Mouse (Mus musculus) CH12.LX (cell line): ENCODE measurements around the gene Chaf1b. TPM values are rescaled to one million over a fixed set of nuclear protein-coding genes. Genes with fewer than 3 reads are reported as not detected.

Experiments
- DNase-seq: peaks from one replicate; pipeline ENCODE4 v3.0.0-alpha.2; 2013; ENCODE audit errors: extremely low read depth
- H3K27ac ChIP-seq: 2 replicates; pipeline ENCODE4 v1.5.1; 2012; ENCODE audit warnings: low read depth, mild to moderate bottlenecking, control low read depth, moderate library complexity; ENCODE audit not compliant: insufficient read depth
- H3K27me3 ChIP-seq: replicated peaks from 2 replicates; pipeline ENCODE3; 2012; ENCODE audit warnings: inconsistent platforms
- H3K36me3 ChIP-seq, 2 experiments: replicated peaks in 1 of 2; 2 replicates each; pipeline versions ENCODE3 to v1.6.1; 2012; ENCODE audit warnings: inconsistent platforms in 1 of 2, low read length in 1 of 2, mild to moderate bottlenecking in 1 of 2, mixed read lengths in 1 of 2, moderate library complexity in 1 of 2; ENCODE audit not compliant: control insufficient read depth in 1 of 2, insufficient read depth in 1 of 2
- H3K4me1 ChIP-seq, 2 experiments: 2 replicates each; pipeline ENCODE4 v1.6.1; 2012; ENCODE audit warnings: inconsistent platforms in 1 of 2, moderate library complexity in 1 of 2; ENCODE audit not compliant: insufficient read depth in 2 of 2, control insufficient read depth in 1 of 2
- H3K4me2 ChIP-seq: 2 replicates; pipeline ENCODE4 v1.6.1; 2012; ENCODE audit warnings: low read depth, mild to moderate bottlenecking, control low read depth; ENCODE audit not compliant: poor library complexity, insufficient read depth, severe bottlenecking
- H3K4me3 ChIP-seq, 3 experiments: fragments of 150-350 bp in 1 of 3; sonication (generic) in 1 of 3; replicated peaks in 1 of 3; 2 replicates each; pipeline versions ENCODE3 to v1.5.1; 2011 to 2012; ENCODE audit warnings: low read depth in 2 of 3, low read length in 2 of 3, mild to moderate bottlenecking in 2 of 3, moderate library complexity in 2 of 3, control low read depth in 1 of 3, improper control_type of control experiment in 1 of 3, inconsistent platforms in 1 of 3, mixed read lengths in 1 of 3; ENCODE audit not compliant: poor library complexity in 1 of 3
- H3K79me2 ChIP-seq: replicated peaks from 2 replicates; pipeline ENCODE4 v1.6.1; 2012; ENCODE audit warnings: mild to moderate bottlenecking, moderate library complexity; ENCODE audit not compliant: control insufficient read depth, poor library complexity, insufficient read depth, severe bottlenecking; ENCODE audit errors: extremely low read depth
- H3K9ac ChIP-seq: 2 replicates; pipeline ENCODE4 v1.6.1; 2012; ENCODE audit warnings: low read depth, mild to moderate bottlenecking, control low read depth, moderate library complexity; ENCODE audit not compliant: insufficient read depth
- H3K9me3 ChIP-seq: replicated peaks from 2 replicates; pipeline ENCODE3; 2012; ENCODE audit warnings: low read length, inconsistent platforms, mixed read lengths
- BHLHE40 ChIP-seq: IDR thresholded peaks from 2 replicates; pipeline ENCODE4 v1.6.1; 2011; ENCODE audit warnings: mild to moderate bottlenecking, low read depth, low read length, improper control_type of control experiment
- CHD1 ChIP-seq: IDR thresholded peaks from 2 replicates; pipeline ENCODE4 v1.6.1; 2012; ENCODE audit warnings: low read depth, low read length, improper control_type of control experiment, inconsistent platforms
- CHD2 ChIP-seq: IDR thresholded peaks from 2 replicates; pipeline ENCODE4 v1.6.1; 2011; ENCODE audit warnings: low read length, improper control_type of control experiment
- CTCF ChIP-seq, 2 experiments: IDR thresholded peaks in 1 of 2; conservative IDR thresholded peaks in 1 of 2; 2 replicates each; pipeline ENCODE4 v1.5.1; 2011 to 2012; ENCODE audit warnings: low read depth in 2 of 2, low read length in 2 of 2, improper control_type of control experiment in 1 of 2, inconsistent platforms in 1 of 2, mild to moderate bottlenecking in 1 of 2, moderate library complexity in 1 of 2
- E2F4 ChIP-seq: IDR thresholded peaks from 2 replicates; pipeline ENCODE4 v1.6.1; 2011; ENCODE audit warnings: low read depth, low read length, improper control_type of control experiment; ENCODE audit not compliant: insufficient replicate concordance
- ELF1 ChIP-seq: IDR thresholded peaks from 2 replicates; pipeline ENCODE4 v1.6.1; 2014; ENCODE audit warnings: low read depth, mild to moderate bottlenecking, inconsistent platforms, low read length, improper control_type of control experiment
- EP300 ChIP-seq: IDR thresholded peaks from 2 replicates; pipeline ENCODE4 v1.6.1; 2011; ENCODE audit warnings: low read length, improper control_type of control experiment
- GABPA ChIP-seq: IDR thresholded peaks from 2 replicates; pipeline ENCODE4 v1.6.1; 2012; ENCODE audit warnings: low read depth, low read length, improper control_type of control experiment, inconsistent platforms; ENCODE audit not compliant: insufficient replicate concordance
- HCFC1 ChIP-seq: IDR thresholded peaks from 2 replicates; pipeline ENCODE4 v1.6.1; 2012; ENCODE audit warnings: low read depth, mild to moderate bottlenecking, inconsistent platforms, low read length, improper control_type of control experiment
- JUN ChIP-seq: IDR thresholded peaks from 2 replicates; pipeline ENCODE4 v1.6.1; 2011; ENCODE audit warnings: low read depth, mild to moderate bottlenecking, low read length, improper control_type of control experiment, moderate library complexity; ENCODE audit not compliant: insufficient read depth
- JUND ChIP-seq: conservative IDR thresholded peaks from 2 replicates; pipeline ENCODE4 v1.6.1; 2011; ENCODE audit warnings: low read depth, low read length, improper control_type of control experiment
- KAT2A ChIP-seq: IDR thresholded peaks from 2 replicates; pipeline ENCODE4 v1.6.1; 2012; ENCODE audit warnings: low read length, improper control_type of control experiment, inconsistent platforms; ENCODE audit not compliant: insufficient replicate concordance
- MAFK ChIP-seq: IDR thresholded peaks from 2 replicates; pipeline ENCODE4 v1.6.1; 2011; ENCODE audit warnings: low read length, improper control_type of control experiment; ENCODE audit not compliant: insufficient replicate concordance
- MAX ChIP-seq: IDR thresholded peaks from 2 replicates; pipeline ENCODE4 v1.6.1; 2011; ENCODE audit warnings: low read length, improper control_type of control experiment
- MAZ ChIP-seq: IDR thresholded peaks from 2 replicates; pipeline ENCODE4 v1.6.1; 2012; ENCODE audit warnings: low read depth, mild to moderate bottlenecking, inconsistent platforms, low read length, improper control_type of control experiment, moderate library complexity
- MEF2A ChIP-seq: IDR thresholded peaks from 2 replicates; pipeline ENCODE4 v1.6.1; 2014; ENCODE audit warnings: low read depth, mild to moderate bottlenecking, inconsistent platforms, low read length, improper control_type of control experiment, borderline replicate concordance
- MXI1 ChIP-seq: IDR thresholded peaks from 2 replicates; pipeline ENCODE4 v1.6.1; 2011; ENCODE audit warnings: mild to moderate bottlenecking, low read depth, low read length, improper control_type of control experiment
- MYC ChIP-seq: IDR thresholded peaks from 2 replicates; pipeline ENCODE4 v1.6.1; 2011; ENCODE audit warnings: low read depth, mild to moderate bottlenecking, improper control_type of control experiment, low read length
- NRF1 ChIP-seq: IDR thresholded peaks from 2 replicates; pipeline ENCODE4 v1.6.1; 2014; ENCODE audit warnings: low read depth, mild to moderate bottlenecking, inconsistent platforms, low read length, improper control_type of control experiment, moderate library complexity
- PAX5 ChIP-seq: IDR thresholded peaks from 2 replicates; pipeline ENCODE4 v1.6.1; 2012; ENCODE audit warnings: low read length, inconsistent platforms, mixed read lengths
- POLR2A ChIP-seq: IDR thresholded peaks from 2 replicates; pipeline ENCODE4 v1.6.1; 2011; ENCODE audit warnings: low read depth, mild to moderate bottlenecking, improper control_type of control experiment, low read length
- RAD21 ChIP-seq: IDR thresholded peaks from 2 replicates; pipeline ENCODE4 v1.6.1; 2011; ENCODE audit warnings: low read depth, mild to moderate bottlenecking, low read length, improper control_type of control experiment, moderate library complexity
- SMC3 ChIP-seq: IDR thresholded peaks from 2 replicates; pipeline ENCODE4 v1.6.1; 2011; ENCODE audit warnings: low read depth, low read length, improper control_type of control experiment
- TBP ChIP-seq: conservative IDR thresholded peaks from 2 replicates; pipeline ENCODE4 v1.6.1; 2011; ENCODE audit warnings: low read depth, low read length, improper control_type of control experiment
- TCF12 ChIP-seq: IDR thresholded peaks from 2 replicates; pipeline ENCODE4 v1.6.1; 2014; ENCODE audit warnings: low read depth, mild to moderate bottlenecking, inconsistent platforms, low read length, improper control_type of control experiment
- UBTF ChIP-seq: IDR thresholded peaks from 2 replicates; pipeline ENCODE4 v1.6.1; 2012; ENCODE audit warnings: low read depth, mild to moderate bottlenecking, inconsistent platforms, low read length, improper control_type of control experiment, moderate library complexity
- USF1 ChIP-seq: IDR thresholded peaks from 2 replicates; pipeline ENCODE4 v1.6.1; 2014; ENCODE audit warnings: low read depth, mild to moderate bottlenecking, inconsistent platforms, low read length, improper control_type of control experiment
- USF2 ChIP-seq: conservative IDR thresholded peaks from 2 replicates; pipeline ENCODE4 v1.6.1; 2011; ENCODE audit warnings: low read depth, low read length, improper control_type of control experiment
- ZC3H11A ChIP-seq: IDR thresholded peaks from 2 replicates; pipeline ENCODE4 v1.6.1; 2012; ENCODE audit warnings: low read depth, mild to moderate bottlenecking, inconsistent platforms, low read length, improper control_type of control experiment
- ZNF384 ChIP-seq: IDR thresholded peaks from 2 replicates; pipeline ENCODE4 v1.6.1; 2012; ENCODE audit warnings: low read depth, low read length, improper control_type of control experiment, inconsistent platforms
- dilution Hi-C: fragments of 300-500 bp; cut with MboI; formaldehyde crosslinking; loops from 2 replicates; pipeline ENCODE4 v1.14.3; 2020; ENCODE audit warnings: low sequenced_read_pairs; ENCODE audit not compliant: extremely low pct_unique_long_range_greater_than_20kb, extremely low pct_ligation_motif_present
- in situ Hi-C: fragments of 300-500 bp; cut with MboI; formaldehyde crosslinking; loops from 3 replicates; pipeline ENCODE4 v1.14.3; 2019; ENCODE audit warnings: low sequenced_read_pairs, low pct_ligation_motif_present, low pct_unique_long_range_greater_than_20kb, mixed read lengths
- polyA plus RNA-seq: library from polyadenylated mRNA; unstranded; fragments of >175 nt; gene quantifications from 2 replicates; pipeline ENCODE4 v1.2.1, GENCODE M21; 2012; ENCODE audit warnings: low read depth; ENCODE audit not compliant: insufficient read length
- total RNA-seq, 2 experiments: library from RNA; depleted of rRNA; stranded (reverse); fragments of 300-350 nt in 1 of 2; fragments of >200 nt in 1 of 2; gene quantifications; 2 replicates each; pipeline ENCODE4 v1.2.3; 2012 to 2014

Chaf1b gene
- total and polyA plus RNA-seq, 3 experiments = 46.7 to 82.0 (median 76.2) TPM

DNA sequence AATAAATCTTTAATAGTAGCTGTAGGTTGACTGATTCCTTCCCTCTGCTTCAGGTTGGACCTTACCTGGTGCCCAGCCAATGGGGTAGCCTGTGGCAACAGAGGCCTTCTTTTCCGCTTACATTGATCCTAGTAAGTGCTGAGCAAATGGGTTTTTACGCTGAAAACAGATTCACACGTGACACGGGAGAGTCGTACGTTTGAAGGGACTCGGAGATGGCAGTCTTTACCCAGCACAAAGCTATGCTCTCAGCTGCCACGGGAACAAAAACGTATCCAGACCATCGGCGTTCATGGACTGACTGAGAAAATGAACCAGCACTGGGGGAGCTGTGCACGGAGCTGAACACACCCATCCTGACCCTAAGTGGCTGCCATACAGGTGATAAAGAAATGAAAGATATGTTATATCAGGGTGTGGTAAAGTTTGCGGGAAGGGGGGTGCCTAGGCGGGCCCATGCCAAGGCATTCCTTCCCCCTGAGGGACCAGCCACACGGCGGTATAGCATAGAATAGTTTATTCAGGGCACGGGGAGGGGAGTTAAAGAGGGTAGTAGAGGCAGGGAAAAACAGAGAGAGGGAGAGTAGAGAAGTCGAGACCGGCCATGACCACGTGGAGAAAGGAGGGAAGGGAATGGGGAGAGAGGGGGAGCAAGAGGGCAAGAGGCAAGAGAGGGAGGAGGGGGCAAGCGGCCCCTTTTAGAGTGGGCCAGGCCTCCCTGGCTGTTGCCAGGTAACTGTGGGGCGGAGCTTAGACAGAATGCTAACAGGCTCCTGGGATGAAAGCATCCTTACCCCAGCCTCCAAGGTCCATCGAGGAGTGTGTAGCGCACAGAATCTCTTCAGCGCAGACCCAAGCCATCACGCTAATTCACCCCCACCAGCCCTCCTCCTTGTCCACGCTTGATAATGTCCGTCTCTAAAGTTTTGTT lies 27.3 kb downstream of the Chaf1b start:
- no peak for DNase-seq
- H3K27me3 ChIP-seq = no peaks in the 10 kb centered on the region
- dilution Hi-C loops = no loop called here
- H3K79me2 ChIP-seq = no peaks in the 10 kb centered on the region
- H3K27ac ChIP-seq = no peak overlapping the region
- in situ Hi-C loops = no loop called here
- TF ChIP-seq MAFK = no peak
- TF ChIP-seq CTCF (conservative IDR thresholded peaks at IDR 0.05 in 1 of 2, IDR thresholded peaks at IDR 0.05 in 1 of 2; ENCODE audit: low read depth in 2 of 2, low read length in 2 of 2) = no peak
- TF ChIP-seq TCF12 = no peak
- no peak for TF ChIP-seq MAZ
- no peak for TF ChIP-seq ELF1
- H3K4me1 ChIP-seq = peaks cover 20 to 69% of the 10 kb centered on the region in 2 experiments
- H3K36me3 ChIP-seq = peaks cover 4 to 13% of the 10 kb centered on the region in 2 experiments
- no peak overlapping the region for H3K9ac ChIP-seq
- H3K9me3 ChIP-seq = no peaks in the 10 kb centered on the region
- no peak overlapping the region for H3K4me3 ChIP-seq
- H3K4me2 ChIP-seq = no peak overlapping the region

- Histone ChIP-seq H3K4me2 (peak overlapping the region; percentile 72), H3K4me1 (peaks cover 16 to 64% of the 10 kb centered on the region in 2 experiments), H3K27ac (peak overlapping the region; percentile 38; the same call in 1 of the 2 replicates), H3K79me2 (no peaks in the 10 kb centered on the region), H3K27me3 (no peaks in the 10 kb centered on the region), H3K9ac (peak overlapping the region; percentile 95), H3K36me3 (peaks cover 0 to 2% of the 10 kb centered on the region in 2 experiments), H3K9me3 (no peaks in the 10 kb centered on the region), H3K4me3 (peak overlapping the region in 2 of 3 experiments; percentile 13 to 32)
- DNase-seq = peak; percentile 90
- in situ Hi-C loops = no loop called here
- dilution Hi-C loops = no loop called here
- TF ChIP-seq PAX5 (no peak), MAX (peak; percentile 16; the same call in 1 of the 2 replicates), RAD21 (no peak), MEF2A (peak; percentile 76; the same call in 1 of the 2 replicates), ZC3H11A (no peak), UBTF (no peak), E2F4 (no peak), JUND (peak; percentile 69), USF2 (no peak), KAT2A (no peak), ZNF384 (no peak), POLR2A (peak; percentile 61), CTCF (conservative IDR thresholded peaks at IDR 0.05 in 1 of 2, IDR thresholded peaks at IDR 0.05 in 1 of 2; ENCODE audit: low read depth in 2 of 2, low read length in 2 of 2) (no peak), NRF1 (no peak), EP300 (peak; percentile 92), MXI1 (no peak), HCFC1 (0 out of 2 replicates have a peak, but pooled peaks have one; percentile 14), BHLHE40 (peak; percentile 85), JUN (peak; percentile 69), TCF12 (peak; percentile 76), GABPA (no peak), CHD2 (peak; percentile 80), ELF1 (peak; percentile 48; the same call in 1 of the 2 replicates), USF1 (no peak), CHD1 (no peak), TBP (peak; percentile 49; the same call in 1 of the 2 replicates), SMC3 (peak; percentile 6; the same call in 1 of the 2 replicates), MYC (peak; percentile 62; the same call in 1 of the 2 replicates), MAZ (peak; percentile 65; the same call in 1 of the 2 replicates)
Measured at GRCm38 (mm10) chr16:93912158-93912557, 28.5 kb downstream of the Chaf1b start.
